Mouse (Mus musculus): ENCODE measurements at regions not wholly inside any gene's neighbourhood (a gene's known extent, or its start where the extent isn't known, plus 50 kb on each side); places are given as distances from the start of the nearest gene placed in this dataset.

DNA sequence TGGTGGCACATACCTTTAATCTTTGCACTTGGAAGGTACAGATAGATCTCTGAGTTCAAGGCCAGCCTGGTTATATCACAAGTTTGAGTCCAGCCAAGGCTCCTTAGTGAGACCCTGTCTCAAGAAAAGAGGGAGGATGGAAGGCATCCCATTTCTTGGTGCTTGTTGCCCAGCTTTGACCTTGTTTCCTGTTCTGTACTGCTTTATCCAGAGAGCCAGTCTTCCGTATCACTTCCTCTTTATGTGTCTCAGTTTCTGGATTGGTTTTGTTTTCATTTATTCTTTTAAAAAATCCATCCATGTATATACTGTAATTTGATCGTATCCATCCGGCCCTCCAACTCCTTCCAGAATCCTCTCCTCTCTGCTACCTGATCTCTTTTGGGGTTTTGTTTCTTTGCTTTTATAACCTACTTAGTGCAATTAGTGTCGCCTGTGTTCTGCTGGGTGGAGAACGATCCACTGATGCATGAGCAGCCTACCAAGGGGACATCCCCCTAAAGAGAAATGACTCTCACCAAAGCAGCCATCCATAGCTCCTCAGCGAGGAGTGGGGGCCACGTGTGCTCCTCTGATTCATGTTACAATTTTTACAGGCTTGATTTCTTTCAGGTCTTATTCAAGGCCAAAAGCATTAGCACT lies 52.4 kb upstream of the Emcn start:
- no peak overlapping the region for H3K4me3 ChIP-seq (replicated peaks; ENCODE audit: low read depth, low read length)
- 44% methylated on average over 7 of the region's 7 CpGs for WGBS
- TF ChIP-seq CTCF (IDR thresholded peaks at IDR 0.05; ENCODE audit: low read depth) = no peak
- no peak overlapping the region for H3K9ac ChIP-seq (ENCODE audit: low read depth, low read length)
- no peaks in the 10 kb centered on the region for H3K36me3 ChIP-seq (ENCODE audit: insufficient read depth, low read length)
- ATAC-seq (replicated peaks; ENCODE audit: low FRiP score, low read depth) (peak; percentile 91), DNase-seq (ENCODE audit: low spot score) (peak; percentile 87)
- no peak overlapping the region for H3K4me2 ChIP-seq (ENCODE audit: low read length)
- H3K9me3 ChIP-seq (replicated peaks; ENCODE audit: low read length) = no peaks in the 10 kb centered on the region
- no peaks in the 10 kb centered on the region for H3K27me3 ChIP-seq (ENCODE audit: insufficient read depth, low read length)
- H3K27ac ChIP-seq = no peak overlapping the region
- H3K4me1 ChIP-seq (replicated peaks; ENCODE audit: insufficient read depth, low read length) = peaks cover 4% of the 10 kb centered on the region; the same call in 1 of the 2 replicates

DNA sequence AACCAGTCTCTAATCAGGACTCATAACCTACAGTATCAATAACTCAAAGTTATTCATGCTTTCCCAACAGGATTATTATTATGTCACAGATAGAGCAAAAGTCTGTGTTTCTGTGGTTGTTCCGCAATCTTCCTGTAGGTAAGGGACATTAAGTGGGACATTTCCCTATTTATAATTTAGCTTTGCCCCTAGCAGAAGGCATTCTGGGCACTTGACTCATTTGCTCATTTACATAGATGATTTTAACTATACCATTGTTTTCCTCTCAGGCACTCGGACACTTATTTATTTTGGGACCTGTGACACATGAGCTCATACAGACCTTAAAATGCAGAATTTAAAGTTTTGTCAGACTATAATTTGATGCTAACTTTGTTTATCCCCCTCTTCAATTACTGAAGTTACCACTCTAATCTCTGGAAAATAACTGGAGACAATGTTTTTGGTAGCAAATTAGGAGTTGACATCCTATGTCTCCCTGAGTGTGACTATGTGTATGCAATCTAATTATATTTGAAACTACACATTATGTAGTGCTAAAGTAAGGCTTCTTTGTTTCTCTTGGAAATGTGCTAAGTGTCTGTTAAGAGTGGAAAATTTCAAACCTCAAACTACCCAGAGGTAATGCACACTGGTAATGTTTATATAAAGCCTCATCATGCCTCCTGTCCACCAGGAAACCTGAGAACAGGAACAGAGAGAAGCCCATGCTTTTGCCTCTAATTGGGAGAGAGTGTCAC lies 51.8 kb upstream of the Emcn start:
- Histone ChIP-seq H3K9ac (ENCODE audit: low read depth, low read length) (no peak overlapping the region), H3K4me2 (ENCODE audit: low read length) (no peak overlapping the region), H3K27ac (peak overlapping the region; percentile 22; the same call in 1 of the 2 replicates), H3K4me3 (replicated peaks; ENCODE audit: low read depth, low read length) (no peak overlapping the region), H3K36me3 (ENCODE audit: insufficient read depth, low read length) (no peaks in the 10 kb centered on the region), H3K27me3 (ENCODE audit: insufficient read depth, low read length) (no peaks in the 10 kb centered on the region), H3K9me3 (replicated peaks; ENCODE audit: low read length) (no peaks in the 10 kb centered on the region), H3K4me1 (replicated peaks; ENCODE audit: insufficient read depth, low read length) (peaks cover 4% of the 10 kb centered on the region; the same call in 1 of the 2 replicates)
- WGBS = 50% methylated on average over 2 of the region's 2 CpGs
- TF ChIP-seq CTCF (IDR thresholded peaks at IDR 0.05; ENCODE audit: low read depth) = no peak
- ATAC-seq (replicated peaks; ENCODE audit: low FRiP score, low read depth) (no peak), DNase-seq (ENCODE audit: low spot score) (no peak)

DNA sequence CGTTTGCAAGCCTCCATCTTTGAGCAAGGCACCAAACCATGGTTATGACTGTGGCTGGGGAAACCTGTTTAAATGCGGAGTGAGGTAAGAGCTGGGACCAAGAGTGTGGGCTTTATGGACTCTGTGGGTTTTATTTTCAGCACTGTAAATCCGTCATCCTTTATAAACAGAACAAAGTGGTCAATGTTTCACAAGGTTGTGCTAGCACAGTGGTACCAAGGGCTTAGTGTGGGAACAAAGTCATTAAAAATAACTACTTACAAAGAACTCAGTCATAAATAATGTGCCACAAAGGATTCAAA lies 51.2 kb upstream of the Emcn start:
- no peak for TF ChIP-seq CTCF (IDR thresholded peaks at IDR 0.05; ENCODE audit: low read depth)
- no peak overlapping the region for H3K4me2 ChIP-seq (ENCODE audit: low read length)
- no peak overlapping the region for H3K4me3 ChIP-seq (replicated peaks; ENCODE audit: low read depth, low read length)
- peaks cover 4% of the 10 kb centered on the region; the same call in 1 of the 2 replicates for H3K4me1 ChIP-seq (replicated peaks; ENCODE audit: insufficient read depth, low read length)
- no peaks in the 10 kb centered on the region for H3K9me3 ChIP-seq (replicated peaks; ENCODE audit: low read length)
- H3K9ac ChIP-seq (ENCODE audit: low read depth, low read length) = no peak overlapping the region
- peak; percentile 57 for DNase-seq (ENCODE audit: low spot score)
- ATAC-seq (replicated peaks; ENCODE audit: low FRiP score, low read depth) = peak; percentile 53; the same call in 1 of the 2 replicates
- 18% methylated on average over 3 of the region's 3 CpGs for WGBS
- no peaks in the 10 kb centered on the region for H3K27me3 ChIP-seq (ENCODE audit: insufficient read depth, low read length)
- peak overlapping the region; percentile 22; the same call in 1 of the 2 replicates for H3K27ac ChIP-seq
- no peaks in the 10 kb centered on the region for H3K36me3 ChIP-seq (ENCODE audit: insufficient read depth, low read length)

All from kidney, postnatal 0 days (tissue).